Mouse (Mus musculus) G1E (cell line): ENCODE results near the gene Cox4i1.

Experiments used
- CTCF ChIP-seq: IDR thresholded peaks from 2 replicates; pipeline ENCODE4 v1.5.1; 2012; ENCODE audit warnings: low read depth, low read length, inconsistent platforms, mixed read lengths
- GATA1 ChIP-seq: IDR thresholded peaks from 2 replicates; pipeline ENCODE4 v1.6.1; 2012; ENCODE audit warnings: borderline replicate concordance, low read length, inconsistent platforms, mixed read lengths
- TAL1 ChIP-seq: conservative IDR thresholded peaks from 2 replicates; pipeline ENCODE4 v1.6.1; 2012; ENCODE audit warnings: low read depth, low read length, inconsistent platforms, mixed read lengths

DNA sequence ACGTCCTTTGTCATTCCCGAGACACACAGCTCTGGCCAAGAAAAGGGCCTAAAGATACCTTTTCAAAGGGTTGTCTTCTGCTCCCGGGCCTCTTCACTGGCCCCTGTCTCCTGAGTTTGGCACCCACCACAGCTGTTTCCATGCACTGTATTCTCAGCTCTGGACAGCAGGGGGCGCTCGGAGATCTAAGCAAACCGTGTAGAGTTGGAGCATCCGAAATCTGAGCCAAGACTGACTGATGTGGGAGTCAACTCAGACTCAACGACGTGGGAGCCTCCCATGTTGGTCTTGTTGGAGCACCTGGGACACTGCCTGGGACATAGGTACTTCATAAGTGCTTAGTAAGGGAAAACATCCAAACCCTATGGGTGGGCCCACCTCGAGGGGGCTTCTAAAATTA lies 10.4 kb downstream of the Cox4i1 start:
- TF ChIP-seq CTCF (peak; percentile 62), GATA1 (no peak), TAL1 (no peak)
